8 mouse cellular contexts compared by ENCODE assay signal in genomic region chr15:97784092-97784559, GRCm38 (mm10). TPM values are rescaled to one million over a fixed set of nuclear protein-coding genes. Genes with fewer than 3 reads are reported as not detected.
DNase-seq lines count a peak whose midpoint lies in the region; ATAC-seq and TF ChIP-seq lines count a peak whose summit lies in the region.

No protein-coding gene starts in this region.

- peak overlapping the region; percentile 69 for H3K27ac ChIP-seq in heart, embryonic 15.5 days
- peak overlapping the region; percentile 96 for H3K27ac ChIP-seq in liver, embryonic 14.5 days
- H3K27ac ChIP-seq in stomach, embryonic 15.5 days, result 0 out of 2 replicates have a peak overlapping the region, but pooled peaks have one; percentile 7

- H3K4me1 ChIP-seq in erythroblast, embryonic 14.5 days (ENCODE audit: control insufficient read depth), result peaks cover 67% of the 10 kb centered on the region
- H3K4me1 ChIP-seq in heart, embryonic 15.5 days (replicated peaks), result peaks cover 54% of the 10 kb centered on the region
- peaks cover 25 to 35% of the 10 kb centered on the region in 2 experiments for H3K4me1 ChIP-seq in liver, embryonic 14.5 days (replicated peaks; ENCODE audit: control insufficient read depth in 2 of 2, insufficient read depth in 2 of 2, low read length in 1 of 2)
- H3K4me1 ChIP-seq in stomach, embryonic 15.5 days, result peaks cover 39% of the 10 kb centered on the region

- peak overlapping the region; percentile 93 for H3K4me2 ChIP-seq in heart, embryonic 15.5 days
- H3K4me2 ChIP-seq in liver, embryonic 14.5 days (ENCODE audit: low read depth), result peak overlapping the region; percentile 74
- peak overlapping the region; percentile 91 for H3K4me2 ChIP-seq in stomach, embryonic 15.5 days

- TF ChIP-seq EP300 in liver, embryonic 14.5 days (IDR thresholded peaks at IDR 0.05; ENCODE audit: low read depth), result no peak

- peak; percentile 80 for ATAC-seq in heart, embryonic 15.5 days (replicated peaks; ENCODE audit: insufficient number of reproducible peaks, insufficient read depth, low FRiP score, low read depth)
- ATAC-seq in liver, embryonic 14.5 days (ENCODE audit: insufficient read depth), result peak; percentile 80
- ATAC-seq in stomach, embryonic 15.5 days (ENCODE audit: insufficient read depth, low FRiP score, low read depth), result peak; percentile 83

- H3K4me3 ChIP-seq in erythroblast, embryonic 14.5 days (replicated peaks), result peak overlapping the region; percentile 99
- H3K4me3 ChIP-seq in heart, embryonic 15.5 days, result peak overlapping the region; percentile 88
- peak overlapping the region; percentile 83 to 91 for H3K4me3 ChIP-seq in liver, embryonic 14.5 days (ENCODE audit: insufficient read depth in 1 of 2, low read depth in 2 of 2, low read length in 2 of 2)
- peak overlapping the region; percentile 65 for H3K4me3 ChIP-seq in stomach, embryonic 15.5 days (replicated peaks)

- peak; percentile 95 for TF ChIP-seq CTCF in liver, embryonic 14.5 days (IDR thresholded peaks at IDR 0.05; ENCODE audit: low read depth)

- peaks cover 30% of the 10 kb centered on the region for H3K27me3 ChIP-seq in erythroblast, embryonic 14.5 days (ENCODE audit: control insufficient read depth)
- H3K27me3 ChIP-seq in heart, embryonic 15.5 days, result no peaks in the 10 kb centered on the region
- peaks cover 8% of the 10 kb centered on the region for H3K27me3 ChIP-seq in liver, embryonic 14.5 days (ENCODE audit: control insufficient read depth, insufficient read depth, low read length)
- no peaks in the 10 kb centered on the region for H3K27me3 ChIP-seq in stomach, embryonic 15.5 days (replicated peaks)

- peaks cover 30% of the 10 kb centered on the region for H3K36me3 ChIP-seq in erythroblast, embryonic 14.5 days (ENCODE audit: control insufficient read depth)
- no peaks in the 10 kb centered on the region for H3K36me3 ChIP-seq in heart, embryonic 15.5 days
- H3K36me3 ChIP-seq in liver, embryonic 14.5 days (replicated peaks; ENCODE audit: control insufficient read depth, insufficient read depth, low read depth), result no peaks in the 10 kb centered on the region
- no peaks in the 10 kb centered on the region for H3K36me3 ChIP-seq in stomach, embryonic 15.5 days

- peak overlapping the region; percentile 93 for H3K9ac ChIP-seq in heart, embryonic 15.5 days
- peak overlapping the region; percentile 89 for H3K9ac ChIP-seq in liver, embryonic 14.5 days (replicated peaks)
- peak overlapping the region; percentile 76 for H3K9ac ChIP-seq in stomach, embryonic 15.5 days

- 3% methylated on average over 35 of the region's 39 CpGs for WGBS in heart, embryonic 15.5 days
- 2% methylated on average over 39 of the region's 39 CpGs for WGBS in liver, embryonic 14.5 days (ENCODE audit: insufficient replicate concordance)
- 2% methylated on average over 39 of the region's 39 CpGs for WGBS in stomach, embryonic 15.5 days

- peak; percentile 96 for DNase-seq in CD4-positive, CD25-positive, alpha-beta regulatory T cell, adult 2 months (ENCODE audit: low read depth, low spot score)
- DNase-seq in brain, embryonic 18.5 days (ENCODE audit: low read depth, low spot score), result peak; percentile 56
- peak; percentile 91 to 95 for DNase-seq in kidney, postnatal 25 days
- peak; percentile 76 to 79 (median 77) for DNase-seq in liver, embryonic 14.5 days (ENCODE audit: low read depth in 3 of 3, low spot score in 3 of 3)
- DNase-seq in neural tube, embryonic 10.5 days (ENCODE audit: extremely low spot score, low spot score), result peak; percentile 90

- no peaks in the 10 kb centered on the region for H3K9me3 ChIP-seq in erythroblast, embryonic 14.5 days (ENCODE audit: control insufficient read depth, low read length)
- no peaks in the 10 kb centered on the region for H3K9me3 ChIP-seq in heart, embryonic 15.5 days (replicated peaks)
- H3K9me3 ChIP-seq in liver, embryonic 14.5 days (ENCODE audit: control insufficient read depth, low read length), result no peaks in the 10 kb centered on the region
- H3K9me3 ChIP-seq in stomach, embryonic 15.5 days, result no peaks in the 10 kb centered on the region

RNA-seq across cellular contexts. Expression of gene Slc48a1, which starts 5.8 kb away (rescaled TPM):
- polyA plus RNA-seq in erythroblast, embryonic 14.5 days (2012), result 32.7 and 39.5 TPM in 2 replicates
- 64.3 and 76.8 TPM in 2 replicates for polyA plus RNA-seq in heart, embryonic 15.5 days (2015; fragmentation: Nextera tagmentation; extraction: Ambion mirVana)
- 35.0 and 47.8 TPM in 2 replicates for polyA plus RNA-seq in liver, embryonic 14.5 days (2012; rRNA removed)
- polyA plus RNA-seq in liver, embryonic 14.5 days (2014; fragmentation: Nextera tagmentation; extraction: Ambion mirVana), result 73.9 and 74.7 TPM in 2 replicates
- 29.6 and 41.9 TPM in 2 replicates for polyA plus RNA-seq in stomach, embryonic 15.5 days (2015; fragmentation: Nextera tagmentation; extraction: Ambion mirVana)

RNA-seq across cellular contexts. Expression of gene Rapgef3, which starts 16.4 kb away (rescaled TPM):
- polyA plus RNA-seq in erythroblast, embryonic 14.5 days (2012), result 0.04 TPM in 1 of 2 replicates, not detected in the other
- 20.0 and 24.0 TPM in 2 replicates for polyA plus RNA-seq in heart, embryonic 15.5 days (2015; fragmentation: Nextera tagmentation; extraction: Ambion mirVana)
- polyA plus RNA-seq in liver, embryonic 14.5 days (2012; rRNA removed), result 2.2 and 2.3 TPM in 2 replicates
- 0.84 and 0.95 TPM in 2 replicates for polyA plus RNA-seq in liver, embryonic 14.5 days (2014; fragmentation: Nextera tagmentation; extraction: Ambion mirVana)
- polyA plus RNA-seq in stomach, embryonic 15.5 days (2015; fragmentation: Nextera tagmentation; extraction: Ambion mirVana), result 9.0 and 10.0 TPM in 2 replicates

RNA-seq across cellular contexts. Expression of gene Endou, which starts 53.0 kb away (rescaled TPM):
- polyA plus RNA-seq in erythroblast, embryonic 14.5 days (2012), result not detected in 2 replicates
- polyA plus RNA-seq in heart, embryonic 15.5 days (2015; fragmentation: Nextera tagmentation; extraction: Ambion mirVana), result 0.86 and 3.5 TPM in 2 replicates
- 0.01 and 0.02 TPM in 2 replicates for polyA plus RNA-seq in liver, embryonic 14.5 days (2012; rRNA removed)
- polyA plus RNA-seq in liver, embryonic 14.5 days (2014; fragmentation: Nextera tagmentation; extraction: Ambion mirVana), result not detected in 2 replicates
- polyA plus RNA-seq in stomach, embryonic 15.5 days (2015; fragmentation: Nextera tagmentation; extraction: Ambion mirVana), result 0.35 and 2.2 TPM in 2 replicates

Comparison
In these comparisons a context has a peak if more than half of its experiments do, and no peak if none do; other contexts are left out.
1. Peak in every context shown above with its lines: DNase-seq, ATAC-seq, H3K4me3 ChIP-seq and H3K27ac ChIP-seq.
2. H3K27ac ChIP-seq: peak in every context shown above with its lines; median percentile 96 in liver, embryonic 14.5 days; 69 in heart, embryonic 15.5 days; 7 in stomach, embryonic 15.5 days.